Mouse (Mus musculus) midbrain, embryonic 15.5 days (tissue): ENCODE measurements around the gene Cbx7. TPM values are rescaled to one million over a fixed set of nuclear protein-coding genes. Genes with fewer than 3 reads are reported as not detected.

Experiments
- ATAC-seq: fragments of 200-750 bp; cut with Nextera tagmentation; replicated peaks from 2 replicates; pipeline ENCODE4 v1.8.0; 2017; ENCODE audit warnings: moderate TSS enrichment
- H3K27ac ChIP-seq: fragments of 300-500 bp; sonication (generic); 2 replicates; pipeline ENCODE4 v1.5.1; 2015; ENCODE audit warnings: mild to moderate bottlenecking, inconsistent platforms
- H3K27me3 ChIP-seq: fragments of 300-500 bp; sonication (generic); replicated peaks from 2 replicates; pipeline ENCODE4 v1.6.1; 2015; ENCODE audit warnings: inconsistent platforms
- H3K36me3 ChIP-seq: fragments of 300-500 bp; sonication (generic); replicated peaks from 2 replicates; pipeline ENCODE4 v1.6.1; 2015; ENCODE audit warnings: inconsistent platforms
- H3K4me1 ChIP-seq: fragments of 300-500 bp; sonication (generic); 2 replicates; pipeline ENCODE4 v1.6.1; 2015; ENCODE audit warnings: inconsistent platforms
- H3K4me2 ChIP-seq: fragments of 300-500 bp; sonication (generic); 2 replicates; pipeline ENCODE4 v1.6.1; 2015; ENCODE audit warnings: inconsistent platforms, mild to moderate bottlenecking, moderate library complexity
- H3K4me3 ChIP-seq: fragments of 300-500 bp; sonication (generic); 2 replicates; pipeline ENCODE4 v1.5.1; 2015; ENCODE audit warnings: mild to moderate bottlenecking, inconsistent platforms
- H3K9ac ChIP-seq: fragments of 300-500 bp; sonication (generic); 2 replicates; pipeline ENCODE4 v1.6.1; 2015; ENCODE audit warnings: mild to moderate bottlenecking, inconsistent platforms
- H3K9me3 ChIP-seq: fragments of 300-500 bp; sonication (generic); 2 replicates; pipeline ENCODE4 v1.6.1; 2016; ENCODE audit warnings: inconsistent platforms
- WGBS: fragments of 180-500 bp; shearing (Covaris S2); methylation state at CpG from one replicate; pipeline ENCODE4 v1.1.7; 2015; ENCODE audit warnings: mixed read lengths; 5-methylcytosine and 5-hydroxymethylcytosine counted together
- polyA plus RNA-seq: library from polyadenylated mRNA; unstranded; fragments of >200 nt; fragmentation: Nextera tagmentation; extraction: Ambion mirVana; gene quantifications from 2 replicates; pipeline ENCODE4 v1.2.1, GENCODE M21; 2015

Cbx7 gene
- polyA plus RNA-seq, 1 experiment from 2014 or later = 5.8 TPM

- Histone ChIP-seq H3K36me3 (no peaks in the 10 kb centered on the region), H3K9ac (peak overlapping the region; percentile 69), H3K27ac (peak overlapping the region; percentile 77), H3K4me2 (peak overlapping the region; percentile 78), H3K4me3 (peak overlapping the region; percentile 65), H3K4me1 (peaks cover 39% of the 10 kb centered on the region), H3K27me3 (peaks cover 51% of the 10 kb centered on the region), H3K9me3 (no peaks in the 10 kb centered on the region)
- peak; percentile 77 for ATAC-seq
- 1% methylated on average over 46 of the region's 56 CpGs for WGBS
Observed at GRCm38 (mm10) chr15:80011778-80012526, 41.0 kb upstream of the Cbx7 start.

- H3K4me3 ChIP-seq = 0 out of 2 replicates have a peak overlapping the region, but pooled peaks have one; percentile 65
- WGBS = 33% methylated on average over 6 of the region's 6 CpGs
- H3K4me1 ChIP-seq = peaks cover 39% of the 10 kb centered on the region
- no peak overlapping the region for H3K27ac ChIP-seq
- no peak for ATAC-seq
- no peaks in the 10 kb centered on the region for H3K9me3 ChIP-seq
- no peak overlapping the region for H3K9ac ChIP-seq
- H3K27me3 ChIP-seq = peaks cover 47% of the 10 kb centered on the region
- peak overlapping the region; percentile 78 for H3K4me2 ChIP-seq
- no peaks in the 10 kb centered on the region for H3K36me3 ChIP-seq
Observed at GRCm38 (mm10) chr15:80011194-80011593, 40.3 kb upstream of the Cbx7 start.

GRCm38 (mm10) chr15:80010182-80010558, 39.3 kb upstream of the Cbx7 start:
- Histone ChIP-seq H3K27me3 (peaks cover 37% of the 10 kb centered on the region), H3K27ac (no peak overlapping the region), H3K4me1 (peaks cover 38% of the 10 kb centered on the region), H3K9ac (no peak overlapping the region), H3K4me2 (no peak overlapping the region), H3K36me3 (no peaks in the 10 kb centered on the region), H3K4me3 (no peak overlapping the region), H3K9me3 (no peaks in the 10 kb centered on the region)
- no peak for ATAC-seq
- 39% methylated on average over 7 of the region's 7 CpGs for WGBS

DNA sequence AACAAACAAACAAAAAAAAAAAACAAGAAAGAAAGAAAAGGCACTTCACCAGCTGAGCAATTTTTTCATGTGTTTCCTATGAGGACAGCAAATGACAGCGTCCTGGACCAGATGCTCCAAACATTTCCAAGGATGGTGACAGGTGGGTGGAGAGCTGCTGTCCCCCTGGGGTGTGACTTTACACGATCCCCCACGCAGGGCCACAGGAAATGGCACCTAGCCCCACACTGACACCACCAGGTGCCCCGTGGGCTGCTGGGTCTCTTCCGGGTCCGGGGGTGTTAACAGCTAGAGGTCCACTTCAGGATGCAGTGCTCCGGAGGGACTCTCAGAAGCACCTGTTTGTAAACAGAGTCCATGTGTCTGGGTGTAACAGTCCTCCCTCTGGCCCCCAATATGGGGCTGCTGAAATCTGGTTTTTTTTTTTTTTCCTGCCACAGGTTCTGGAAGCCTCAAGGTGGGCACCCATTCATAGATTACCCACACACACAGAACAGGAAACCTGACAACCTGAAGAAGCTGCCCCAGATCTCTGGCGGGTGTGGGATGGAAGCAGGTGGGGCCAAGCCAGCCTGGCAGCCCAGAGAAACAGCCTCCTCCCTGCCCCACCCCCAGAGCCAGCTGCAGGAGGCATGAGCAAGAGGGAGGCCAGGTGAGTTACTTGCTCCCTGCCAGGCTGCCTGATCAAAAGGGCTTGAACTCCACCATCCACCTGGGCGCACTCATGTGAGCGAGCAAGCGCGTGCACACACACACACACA, 38.7 kb upstream of the Cbx7 start:
- H3K4me2 ChIP-seq = no peak overlapping the region
- ATAC-seq = no peak

DNA sequence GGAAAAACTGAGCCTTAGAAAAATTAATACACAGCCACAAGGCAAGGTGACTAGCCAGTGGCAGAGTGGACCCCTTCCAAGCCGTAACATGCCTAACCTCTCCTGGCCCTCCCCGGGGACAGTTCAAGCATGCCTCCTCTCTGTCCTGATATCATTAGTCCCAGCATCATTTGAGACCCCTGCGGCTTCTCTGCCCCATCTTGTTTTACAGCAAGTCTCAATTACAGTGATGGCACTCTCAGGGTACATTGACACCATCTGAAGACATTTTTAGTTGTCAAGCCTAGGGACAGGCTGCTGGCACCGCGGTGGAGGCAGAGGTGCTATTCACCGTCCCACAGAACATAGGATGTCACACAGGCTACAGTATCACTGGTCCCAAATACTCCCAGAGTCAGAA, 37.5 kb upstream of the Cbx7 start:
- H3K4me3 ChIP-seq = no peak overlapping the region
- no peak for ATAC-seq
- H3K4me1 ChIP-seq = peaks cover 28% of the 10 kb centered on the region
- WGBS = 88% methylated on average over 6 of the region's 6 CpGs
- no peak overlapping the region for H3K27ac ChIP-seq
- no peaks in the 10 kb centered on the region for H3K9me3 ChIP-seq
- H3K9ac ChIP-seq = no peak overlapping the region
- no peak overlapping the region for H3K4me2 ChIP-seq
- no peaks in the 10 kb centered on the region for H3K36me3 ChIP-seq
- peaks cover 19% of the 10 kb centered on the region for H3K27me3 ChIP-seq

More for the DNA sequence above, 38.7 kb upstream of the Cbx7 start:
- Histone ChIP-seq H3K27me3 (peaks cover 31% of the 10 kb centered on the region), H3K4me1 (peaks cover 38% of the 10 kb centered on the region), H3K9ac (no peak overlapping the region), H3K27ac (no peak overlapping the region), H3K9me3 (no peaks in the 10 kb centered on the region), H3K4me3 (no peak overlapping the region), H3K36me3 (no peaks in the 10 kb centered on the region)
- WGBS = 53% methylated on average over 10 of the region's 12 CpGs

DNA sequence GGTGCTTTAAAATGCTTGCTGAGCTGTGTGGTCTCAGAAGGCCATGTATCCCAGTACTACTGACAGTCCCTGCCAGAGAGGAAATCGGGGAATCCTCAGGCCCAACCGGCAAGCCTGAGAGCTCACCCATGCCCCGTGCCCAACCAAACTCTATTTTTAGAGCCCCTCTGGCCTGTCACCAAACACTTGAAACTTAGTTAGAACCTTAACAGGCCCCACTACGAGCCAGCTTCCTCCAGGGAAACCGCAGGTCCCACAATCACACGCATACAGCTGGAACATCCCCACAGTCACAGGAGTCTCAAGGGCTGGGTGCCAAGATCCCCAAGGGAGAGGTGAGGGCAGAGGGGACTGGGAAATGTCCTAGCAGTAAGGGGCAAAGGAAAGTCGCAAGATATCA, 35.2 kb upstream of the Cbx7 start:
- Histone ChIP-seq H3K36me3 (no peaks in the 10 kb centered on the region), H3K4me3 (no peak overlapping the region), H3K4me1 (peaks cover 9% of the 10 kb centered on the region; the same call in 1 of the 2 replicates), H3K9ac (no peak overlapping the region), H3K9me3 (no peaks in the 10 kb centered on the region), H3K27ac (no peak overlapping the region), H3K4me2 (no peak overlapping the region), H3K27me3 (peaks cover 8% of the 10 kb centered on the region; the same call in 1 of the 2 replicates)
- WGBS = 85% methylated on average over 7 of the region's 7 CpGs
- ATAC-seq = no peak

DNA sequence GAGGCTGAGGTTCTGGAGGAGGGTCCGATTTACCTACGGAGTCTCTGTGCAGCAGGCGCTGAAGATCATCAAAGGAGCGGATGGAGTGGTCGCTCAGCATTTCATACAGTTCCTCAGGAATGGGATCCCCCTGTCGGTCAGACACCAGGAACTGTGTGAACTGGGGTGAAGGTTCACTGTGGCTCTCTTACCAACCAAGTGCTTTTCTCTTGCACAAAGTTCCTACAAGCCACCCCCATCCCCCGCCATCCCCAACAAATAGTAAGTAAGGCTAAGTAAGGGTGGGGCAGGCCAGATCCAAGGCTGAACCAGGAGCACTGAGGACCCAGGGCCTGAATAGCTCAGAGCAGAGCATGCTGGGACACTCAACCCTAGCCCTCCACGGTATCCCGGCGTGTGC, 34.5 kb upstream of the Cbx7 start:
- Histone ChIP-seq H3K9me3 (no peaks in the 10 kb centered on the region), H3K27ac (no peak overlapping the region), H3K4me3 (no peak overlapping the region), H3K9ac (no peak overlapping the region), H3K36me3 (no peaks in the 10 kb centered on the region), H3K4me2 (no peak overlapping the region), H3K27me3 (peaks cover under 1% of the 10 kb centered on the region; the same call in 1 of the 2 replicates), H3K4me1 (peaks cover 9% of the 10 kb centered on the region; the same call in 1 of the 2 replicates)
- ATAC-seq = no peak
- 76% methylated on average over 10 of the region's 10 CpGs for WGBS

GRCm38 (mm10) chr15:80004644-80005340, 33.9 kb upstream of the Cbx7 start:
- no peak overlapping the region for H3K4me3 ChIP-seq
- H3K27ac ChIP-seq = no peak overlapping the region
- no peak overlapping the region for H3K9ac ChIP-seq
- no peak for ATAC-seq
- no peaks in the 10 kb centered on the region; the same call in 1 of the 2 replicates for H3K27me3 ChIP-seq
- WGBS = 17% methylated on average over 14 of the region's 14 CpGs
- H3K4me1 ChIP-seq = peaks cover 9% of the 10 kb centered on the region; the same call in 1 of the 2 replicates
- no peaks in the 10 kb centered on the region for H3K9me3 ChIP-seq
- H3K4me2 ChIP-seq = no peak overlapping the region
- H3K36me3 ChIP-seq = no peaks in the 10 kb centered on the region

DNA sequence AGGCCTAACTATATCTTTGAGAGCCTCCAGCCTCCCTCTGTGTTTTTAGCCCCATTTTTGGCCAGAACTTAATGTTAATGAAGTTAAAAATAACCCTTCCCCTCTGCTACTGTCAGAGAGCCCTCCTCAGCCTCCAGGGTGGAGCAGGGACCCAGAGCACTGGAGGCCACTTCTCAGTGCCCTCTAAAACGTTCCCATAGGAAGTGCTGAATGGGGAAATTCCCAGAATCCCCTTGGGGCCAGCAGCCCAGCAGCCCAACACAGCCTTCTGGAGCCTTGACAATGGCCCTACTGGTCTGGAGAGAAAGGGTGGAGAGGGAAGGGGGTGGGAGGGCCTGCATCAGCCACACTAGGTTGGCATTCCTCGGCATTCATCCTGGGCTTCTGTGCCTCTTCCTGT, 32.7 kb upstream of the Cbx7 start:
- no peak for ATAC-seq
- Histone ChIP-seq H3K9ac (no peak overlapping the region), H3K4me2 (no peak overlapping the region), H3K27ac (no peak overlapping the region), H3K4me3 (no peak overlapping the region), H3K27me3 (no peaks in the 10 kb centered on the region; the same call in 1 of the 2 replicates), H3K36me3 (no peaks in the 10 kb centered on the region), H3K9me3 (no peaks in the 10 kb centered on the region), H3K4me1 (peaks cover 9% of the 10 kb centered on the region; the same call in 1 of the 2 replicates)
- WGBS = 47% methylated on average over 2 of the region's 2 CpGs

GRCm38 (mm10) chr15:80001601-80002000, 30.7 kb upstream of the Cbx7 start:
- Histone ChIP-seq H3K4me2 (no peak overlapping the region), H3K27ac (no peak overlapping the region), H3K4me1 (peaks cover 9% of the 10 kb centered on the region; the same call in 1 of the 2 replicates), H3K9ac (no peak overlapping the region), H3K4me3 (no peak overlapping the region), H3K9me3 (no peaks in the 10 kb centered on the region), H3K27me3 (no peaks in the 10 kb centered on the region; the same call in 1 of the 2 replicates), H3K36me3 (no peaks in the 10 kb centered on the region)
- 90% methylated on average over 23 of the region's 23 CpGs for WGBS
- no peak for ATAC-seq

DNA sequence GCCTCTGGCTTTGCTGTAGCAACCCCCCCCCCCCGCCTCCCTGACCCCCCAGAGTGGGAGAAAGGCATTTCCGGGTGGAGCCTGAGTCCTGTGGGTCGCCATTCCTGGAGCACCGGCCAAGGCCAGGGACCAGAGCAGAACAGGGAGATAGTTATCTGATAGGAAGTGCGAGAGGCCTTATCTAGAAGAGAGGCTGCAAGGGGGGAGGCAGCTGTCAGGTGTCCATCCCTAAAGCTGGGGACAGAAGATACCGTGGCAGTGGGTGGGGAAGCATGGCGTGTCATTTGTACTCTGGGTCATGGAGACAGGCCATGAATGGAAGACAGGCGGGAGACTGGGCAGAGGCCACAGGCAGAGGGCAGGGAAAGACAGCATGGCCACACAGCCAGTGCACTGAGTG, 29.8 kb upstream of the Cbx7 start:
- peaks cover 9% of the 10 kb centered on the region; the same call in 1 of the 2 replicates for H3K4me1 ChIP-seq
- H3K9me3 ChIP-seq = no peaks in the 10 kb centered on the region
- no peak overlapping the region for H3K4me2 ChIP-seq
- no peak overlapping the region for H3K4me3 ChIP-seq
- H3K27me3 ChIP-seq = no peaks in the 10 kb centered on the region; the same call in 1 of the 2 replicates
- no peak overlapping the region for H3K27ac ChIP-seq
- 67% methylated on average over 8 of the region's 8 CpGs for WGBS
- ATAC-seq = no peak
- no peaks in the 10 kb centered on the region for H3K36me3 ChIP-seq
- no peak overlapping the region for H3K9ac ChIP-seq

- no peak overlapping the region for H3K9ac ChIP-seq
- no peaks in the 10 kb centered on the region for H3K9me3 ChIP-seq
- no peak overlapping the region for H3K4me3 ChIP-seq
- no peak for ATAC-seq
- H3K27ac ChIP-seq = no peak overlapping the region
- no peaks in the 10 kb centered on the region for H3K4me1 ChIP-seq
- H3K27me3 ChIP-seq = no peaks in the 10 kb centered on the region
- no peak overlapping the region for H3K4me2 ChIP-seq
- H3K36me3 ChIP-seq = no peaks in the 10 kb centered on the region
- 69% methylated on average over 3 of the region's 3 CpGs for WGBS
Observed at GRCm38 (mm10) chr15:79997988-79998387, 27.1 kb upstream of the Cbx7 start.
